In genomic region chr5:36955366-36955765, GRCm38 (mm10) we compare ENCODE assay signal across 8 mouse cellular contexts. TPM values are rescaled to one million over a fixed set of nuclear protein-coding genes. Genes with fewer than 3 reads are reported as not detected.
DNase-seq lines count a peak whose midpoint lies in the region; ATAC-seq and TF ChIP-seq lines count a peak whose summit lies in the region.

No protein-coding gene starts in this region.

- peak; percentile 66 for TF ChIP-seq CTCF in lung, embryonic 14.5 days (IDR thresholded peaks at IDR 0.05; ENCODE audit: low read depth)

- no peak overlapping the region for H3K9ac ChIP-seq in forebrain, embryonic 12.5 days
- H3K9ac ChIP-seq in forebrain, embryonic 16.5 days (replicated peaks; ENCODE audit: low read depth, low read length): no peak overlapping the region
- no peak overlapping the region for H3K9ac ChIP-seq in lung, embryonic 14.5 days
- H3K9ac ChIP-seq in hindbrain, embryonic 16.5 days (ENCODE audit: low read depth, low read length): no peak overlapping the region

- H3K4me3 ChIP-seq in forebrain, embryonic 12.5 days (replicated peaks): no peak overlapping the region
- no peak overlapping the region for H3K4me3 ChIP-seq in forebrain, embryonic 16.5 days (replicated peaks; ENCODE audit: low read length)
- H3K4me3 ChIP-seq in lung, embryonic 14.5 days (ENCODE audit: low read depth, low read length): no peak overlapping the region
- no peak overlapping the region for H3K4me3 ChIP-seq in hindbrain, embryonic 16.5 days (ENCODE audit: low read length)

- no peak overlapping the region for H3K4me2 ChIP-seq in forebrain, embryonic 12.5 days
- H3K4me2 ChIP-seq in forebrain, embryonic 16.5 days (ENCODE audit: low read length): no peak overlapping the region
- H3K4me2 ChIP-seq in lung, embryonic 14.5 days: no peak overlapping the region
- H3K4me2 ChIP-seq in hindbrain, embryonic 16.5 days (ENCODE audit: low read length): no peak overlapping the region

- H3K9me3 ChIP-seq in forebrain, embryonic 12.5 days: no peaks in the 10 kb centered on the region
- no peaks in the 10 kb centered on the region for H3K9me3 ChIP-seq in forebrain, embryonic 16.5 days (ENCODE audit: control insufficient read depth, low read length)
- H3K9me3 ChIP-seq in lung, embryonic 14.5 days (ENCODE audit: low read depth, low read length): no peaks in the 10 kb centered on the region
- H3K9me3 ChIP-seq in hindbrain, embryonic 16.5 days (ENCODE audit: control insufficient read depth, low read length): no peaks in the 10 kb centered on the region

- no peak overlapping the region for H3K27ac ChIP-seq in forebrain, embryonic 12.5 days
- H3K27ac ChIP-seq in forebrain, embryonic 16.5 days (ENCODE audit: low read length): no peak overlapping the region
- no peak overlapping the region for H3K27ac ChIP-seq in lung, embryonic 14.5 days (ENCODE audit: low read depth)
- H3K27ac ChIP-seq in hindbrain, embryonic 16.5 days (ENCODE audit: low read depth, low read length): no peak overlapping the region

- peaks cover 7% of the 10 kb centered on the region for H3K4me1 ChIP-seq in forebrain, embryonic 12.5 days
- H3K4me1 ChIP-seq in forebrain, embryonic 16.5 days (replicated peaks; ENCODE audit: control insufficient read depth, insufficient read depth, low read length): peaks cover under 1% of the 10 kb centered on the region; the same call in 1 of the 2 replicates
- H3K4me1 ChIP-seq in lung, embryonic 14.5 days (ENCODE audit: insufficient read depth): no peaks in the 10 kb centered on the region
- 0 out of 2 replicates have a peak, but pooled peaks cover under 1% of the 10 kb centered on the region for H3K4me1 ChIP-seq in hindbrain, embryonic 16.5 days (ENCODE audit: control insufficient read depth, insufficient read depth, low read depth, low read length)

- ATAC-seq in forebrain, embryonic 12.5 days (ENCODE audit: low FRiP score): peak; percentile 21; the same call in 1 of the 2 replicates
- ATAC-seq in forebrain, embryonic 16.5 days: no peak
- no peak for ATAC-seq in lung, embryonic 14.5 days (ENCODE audit: insufficient read depth)
- ATAC-seq in hindbrain, embryonic 16.5 days: no peak

- 31% methylated on average over 4 of the region's 4 CpGs for WGBS in forebrain, embryonic 12.5 days
- WGBS in forebrain, embryonic 16.5 days: 30% methylated on average over 4 of the region's 4 CpGs
- WGBS in lung, embryonic 14.5 days: 18% methylated on average over 4 of the region's 4 CpGs
- 29% methylated on average over 4 of the region's 4 CpGs for WGBS in hindbrain, embryonic 16.5 days

- DNase-seq in lung, embryonic 14.5 days: peak; percentile 54
- no peak for DNase-seq in lung, adult 18-20 months
- peak; percentile 28 for DNase-seq in T-cell, adult 2 months (ENCODE audit: low spot score)
- DNase-seq in forelimb bud, embryonic 11.5 days (ENCODE audit: low read depth, low spot score): peak; percentile 12
- peak; percentile 61 for DNase-seq in thymus, postnatal 0 days (ENCODE audit: low spot score)

- H3K27me3 ChIP-seq in forebrain, embryonic 12.5 days: 0 out of 2 replicates have a peak, but pooled peaks cover 9% of the 10 kb centered on the region
- H3K27me3 ChIP-seq in forebrain, embryonic 16.5 days (replicated peaks; ENCODE audit: control insufficient read depth, insufficient read depth, low read length): no peaks in the 10 kb centered on the region
- H3K27me3 ChIP-seq in lung, embryonic 14.5 days (ENCODE audit: insufficient read depth, low read length): no peaks in the 10 kb centered on the region
- no peaks in the 10 kb centered on the region for H3K27me3 ChIP-seq in hindbrain, embryonic 16.5 days (replicated peaks; ENCODE audit: control insufficient read depth, insufficient read depth, low read length)

- no peaks in the 10 kb centered on the region for H3K36me3 ChIP-seq in forebrain, embryonic 12.5 days (replicated peaks)
- H3K36me3 ChIP-seq in forebrain, embryonic 16.5 days (ENCODE audit: control insufficient read depth, insufficient read depth): no peaks in the 10 kb centered on the region
- H3K36me3 ChIP-seq in lung, embryonic 14.5 days (ENCODE audit: insufficient read depth): no peaks in the 10 kb centered on the region
- H3K36me3 ChIP-seq in hindbrain, embryonic 16.5 days (ENCODE audit: control insufficient read depth, insufficient read depth, low read length): 0 out of 2 replicates have a peak, but pooled peaks cover 5% of the 10 kb centered on the region

RNA-seq across cellular contexts. Expression of gene Wfs1, which starts 33.6 kb away (rescaled TPM):
- polyA plus RNA-seq in forebrain, embryonic 12.5 days (2016; fragmentation: Nextera tagmentation; extraction: Ambion mirVana): 7.8 and 7.9 TPM in 2 replicates
- 8.5 and 10.7 TPM in 2 replicates for polyA plus RNA-seq in forebrain, embryonic 16.5 days (2015; fragmentation: Nextera tagmentation; extraction: Ambion mirVana)
- polyA plus RNA-seq in lung, embryonic 14.5 days (2014; fragmentation: Nextera tagmentation; extraction: Ambion mirVana): 9.9 and 10.3 TPM in 2 replicates
- polyA plus RNA-seq in thymus, postnatal 0 days (2015; fragmentation: Nextera tagmentation; extraction: Ambion mirVana): 2.2 and 2.3 TPM in 2 replicates
- polyA plus RNA-seq in hindbrain, embryonic 16.5 days (2015; fragmentation: Nextera tagmentation; extraction: Ambion mirVana): 11.0 and 12.3 TPM in 2 replicates

Comparison
In these comparisons a context has a peak if more than half of its experiments do, and no peak if none do; other contexts are left out.
1. DNase-seq: peak in lung, embryonic 14.5 days (single experiment), T-cell, adult 2 months (single experiment), forelimb bud, embryonic 11.5 days (single experiment) and thymus, postnatal 0 days (single experiment); none in lung, adult 18-20 months (0 of 2).